Mouse (Mus musculus) lung, postnatal 14 days (tissue): ENCODE measurements around the gene Tsc22d1.
A peak's percentile ranks its signal among the peaks of the same experiment; 100 is the strongest.

ENCODE experiments used
- DNase-seq: peaks from one replicate; pipeline ENCODE4 v3.0.0; 2021

The Tsc22d1 gene

GRCm38 (mm10) chr14:76521308-76521707, 106.5 kb downstream of the Tsc22d1 start:
- no peak for DNase-seq

GRCm38 (mm10) chr14:76523344-76523743, 108.6 kb downstream of the Tsc22d1 start:
- no peak for DNase-seq

GRCm38 (mm10) chr14:76526467-76526866, 111.7 kb downstream of the Tsc22d1 start:
- DNase-seq: no peak

- DNase-seq: no peak
These were observed 112.4 kb downstream of the Tsc22d1 start for GRCm38 (mm10) chr14:76527030-76527719.

- no peak for DNase-seq
These were observed 113.1 kb downstream of the Tsc22d1 start for GRCm38 (mm10) chr14:76527758-76528313.

GRCm38 (mm10) chr14:76528641-76529040, 113.9 kb downstream of the Tsc22d1 start:
- DNase-seq: no peak

- DNase-seq: no peak
These were observed 116.4 kb downstream of the Tsc22d1 start for GRCm38 (mm10) chr14:76531027-76531660.

GRCm38 (mm10) chr14:76532257-76533169, 117.8 kb downstream of the Tsc22d1 start:
- peak; percentile 28 for DNase-seq

- DNase-seq: no peak
These were observed 118.5 kb downstream of the Tsc22d1 start for GRCm38 (mm10) chr14:76533170-76533815.

GRCm38 (mm10) chr14:76535096-76535495, 120.3 kb downstream of the Tsc22d1 start:
- DNase-seq: no peak

GRCm38 (mm10) chr14:76536921-76537320, 122.2 kb downstream of the Tsc22d1 start:
- peak; percentile 47 for DNase-seq

- no peak for DNase-seq
These were observed 125.4 kb downstream of the Tsc22d1 start for GRCm38 (mm10) chr14:76540005-76540670.

- no peak for DNase-seq
These were observed 126.6 kb downstream of the Tsc22d1 start for GRCm38 (mm10) chr14:76541341-76541740.

GRCm38 (mm10) chr14:76544136-76544535, 129.4 kb downstream of the Tsc22d1 start:
- DNase-seq: no peak

- no peak for DNase-seq
These were observed 140.7 kb downstream of the Tsc22d1 start for GRCm38 (mm10) chr14:76555263-76556030.

- DNase-seq: peak; percentile 67
These were observed 141.5 kb downstream of the Tsc22d1 start for GRCm38 (mm10) chr14:76556031-76556851.

- no peak for DNase-seq
These were observed 142.1 kb downstream of the Tsc22d1 start, which contains the start of gene Serp2 for GRCm38 (mm10) chr14:76556852-76557208. TSS of gene Serp2 (minus strand) at chr14:76556889.
